Mouse (Mus musculus) myocyte (in vitro differentiated cells): ENCODE measurements around the gene Ankrd52. TPM values are rescaled to one million over a fixed set of nuclear protein-coding genes. Genes with fewer than 3 reads are reported as not detected.
"Not testable (repeated sequence)": the region's sequence is repeated elsewhere in the genome, so short reads cannot be mapped to it uniquely, and the experiment has no call there.

Experiments used
- H3K27me3 ChIP-seq: one replicate; pipeline ENCODE4 v1.6.1; 2011; ENCODE audit not compliant: control insufficient read depth, insufficient read depth, insufficient read length
- H3K36me3 ChIP-seq: one replicate; pipeline ENCODE4 v1.6.1; 2011; ENCODE audit not compliant: control insufficient read depth, insufficient read depth
- H3K4me2 ChIP-seq: one replicate; pipeline ENCODE4 v1.6.1; 2011; ENCODE audit warnings: low read depth, control low read depth
- H3K4me3 ChIP-seq: one replicate; pipeline ENCODE4 v1.5.1; 2011; ENCODE audit warnings: mild to moderate bottlenecking, control low read depth, moderate library complexity
- H3K79me2 ChIP-seq: one replicate; pipeline ENCODE4 v1.6.1; 2011; ENCODE audit not compliant: control insufficient read depth, insufficient read depth
- H3ac ChIP-seq: one replicate; pipeline ENCODE4 v1.6.1; 2011; ENCODE audit not compliant: control insufficient read depth, insufficient read length
- CEBPB ChIP-seq: IDR thresholded peaks from 2 replicates; pipeline ENCODE4 v1.6.1; 2011; ENCODE audit warnings: mild to moderate bottlenecking, moderate library complexity; ENCODE audit not compliant: poor library complexity, insufficient read depth, severe bottlenecking
- E2F4 ChIP-seq: IDR thresholded peaks from one replicate; pipeline ENCODE4 v1.6.1; 2011; ENCODE audit warnings: mild to moderate bottlenecking, control low read depth, moderate library complexity; ENCODE audit not compliant: insufficient read depth
- MAX ChIP-seq: IDR thresholded peaks from one replicate; pipeline ENCODE4 v1.6.1; 2011; ENCODE audit warnings: low read depth, mild to moderate bottlenecking, control low read depth
- MYOD1 ChIP-seq, 3 experiments: IDR thresholded peaks; one replicate each; pipeline ENCODE4 v1.6.1; 2011; ENCODE audit warnings: control low read depth in 2 of 3, low read depth in 2 of 3, mild to moderate bottlenecking in 2 of 3, moderate library complexity in 1 of 3; ENCODE audit not compliant: insufficient read length in 2 of 3, control insufficient read depth in 1 of 3
- MYOG ChIP-seq, 3 experiments: IDR thresholded peaks; one replicate each; pipeline ENCODE4 v1.6.1; 2011; ENCODE audit warnings: control low read depth in 2 of 3, low read depth in 2 of 3, mild to moderate bottlenecking in 2 of 3; ENCODE audit not compliant: insufficient read length in 2 of 3, control insufficient read depth in 1 of 3, insufficient read depth in 1 of 3
- POLR2A ChIP-seq: IDR thresholded peaks from one replicate; pipeline ENCODE4 v1.6.1; 2011; ENCODE audit warnings: low read depth, mild to moderate bottlenecking, control low read depth, moderate library complexity; ENCODE audit not compliant: insufficient read length
- POLR2AphosphoS2 ChIP-seq: IDR thresholded peaks from one replicate; pipeline ENCODE4 v1.6.1; 2011; ENCODE audit warnings: low read depth, control low read depth; ENCODE audit not compliant: insufficient read length
- REST ChIP-seq: IDR thresholded peaks from one replicate; pipeline ENCODE4 v1.6.1; 2011; ENCODE audit warnings: mild to moderate bottlenecking, control low read depth, moderate library complexity; ENCODE audit not compliant: insufficient read depth, insufficient read length
- SRF ChIP-seq: IDR thresholded peaks from one replicate; pipeline ENCODE4 v1.6.1; 2011; ENCODE audit warnings: low read depth; ENCODE audit not compliant: control insufficient read depth, insufficient read length
- TCF12 ChIP-seq: IDR thresholded peaks from one replicate; pipeline ENCODE4 v1.6.1; 2011; ENCODE audit warnings: mild to moderate bottlenecking, control low read depth; ENCODE audit not compliant: poor library complexity, insufficient read depth, severe bottlenecking
- TCF3 ChIP-seq: IDR thresholded peaks from one replicate; pipeline ENCODE4 v1.6.1; 2011; ENCODE audit warnings: low read depth, control low read depth; ENCODE audit not compliant: insufficient read length
- USF1 ChIP-seq: IDR thresholded peaks from one replicate; pipeline ENCODE4 v1.6.1; 2011; ENCODE audit warnings: low read depth, mild to moderate bottlenecking, control low read depth, moderate library complexity
- polyA plus RNA-seq: library from polyadenylated mRNA; unstranded; fragments of >200 nt; fragmentation: generic; extraction: Trizol; gene quantifications from one replicate; pipeline ENCODE4 v1.2.1, GENCODE M21; 2012; ENCODE audit warnings: missing spikeins

Ankrd52 gene
- polyA plus RNA-seq: 30.8 TPM

- H3K27me3 ChIP-seq: no peaks in the 10 kb centered on the region
- peak within 1 kb of the TSS; percentile 97 for H3K4me2 ChIP-seq
- H3K36me3 ChIP-seq: peaks cover 18% of the 10 kb centered on the region
- peak within 1 kb of the TSS; percentile 56 for H3K4me3 ChIP-seq
- TF ChIP-seq MAX (no peak), E2F4 (peak; percentile 18), USF1 (no peak), SRF (no peak), MYOG (IDR thresholded peaks at IDR 0.05; ENCODE audit: control insufficient read depth in 1 of 3, insufficient read depth in 1 of 3, insufficient read length in 2 of 3, low read depth in 2 of 3) (peak in 1 of 3 experiments; percentile 32), POLR2A (peak; percentile 74), MYOD1 (IDR thresholded peaks at IDR 0.05; ENCODE audit: control insufficient read depth in 1 of 3, insufficient read length in 2 of 3, low read depth in 2 of 3) (no peak), POLR2AphosphoS2 (peak; percentile 87), CEBPB (no peak), TCF12 (no peak), REST (no peak), TCF3 (no peak)
- peaks cover 27% of the 10 kb centered on the region for H3K79me2 ChIP-seq
- H3ac ChIP-seq: peak within 1 kb of the TSS; percentile 35
Observed at GRCm38 (mm10) chr10:128376455-128377211, at the start of gene Ankrd52. Gene Ankrd52, plus strand, starts transcription at chr10:128377115.

GRCm38 (mm10) chr10:128327610-128328009, 49.3 kb upstream of the Ankrd52 start:
- Histone ChIP-seq H3K27me3 (no peaks in the 10 kb centered on the region), H3K4me3 (no peak overlapping the region), H3K4me2 (no peak overlapping the region), H3K36me3 (peaks cover 13% of the 10 kb centered on the region), H3ac (no peak overlapping the region), H3K79me2 (peaks cover 15% of the 10 kb centered on the region)
- TF ChIP-seq MYOG (IDR thresholded peaks at IDR 0.05; ENCODE audit: control insufficient read depth in 1 of 3, insufficient read depth in 1 of 3, insufficient read length in 2 of 3, low read depth in 2 of 3) (no peak), CEBPB (no peak), REST (no peak), SRF (no peak), TCF3 (no peak), POLR2A (no peak), MYOD1 (IDR thresholded peaks at IDR 0.05; ENCODE audit: control insufficient read depth in 1 of 3, insufficient read length in 2 of 3, low read depth in 2 of 3) (no peak), POLR2AphosphoS2 (no peak), USF1 (no peak), MAX (no peak), TCF12 (no peak), E2F4 (no peak)

- not testable (repeated sequence) for H3K36me3 ChIP-seq, H3K27me3 ChIP-seq
Observed at GRCm38 (mm10) chr10:128332358-128333249, 44.3 kb upstream of the Ankrd52 start.

GRCm38 (mm10) chr10:128335582-128335981, 41.3 kb upstream of the Ankrd52 start:
- Histone ChIP-seq H3K79me2 (peaks cover 28% of the 10 kb centered on the region), H3ac (no peak overlapping the region), H3K4me2 (peak overlapping the region; percentile 25), H3K36me3 (no peaks in the 10 kb centered on the region), H3K4me3 (no peak overlapping the region), H3K27me3 (no peaks in the 10 kb centered on the region)
- no peak for TF ChIP-seq E2F4
- no peak for TF ChIP-seq TCF3
- no peak for TF ChIP-seq TCF12
- TF ChIP-seq SRF: no peak
- TF ChIP-seq POLR2AphosphoS2: no peak
- TF ChIP-seq MAX: no peak
- TF ChIP-seq MYOG (IDR thresholded peaks at IDR 0.05; ENCODE audit: control insufficient read depth in 1 of 3, insufficient read depth in 1 of 3, insufficient read length in 2 of 3, low read depth in 2 of 3): no peak
- no peak for TF ChIP-seq POLR2A
- TF ChIP-seq REST: no peak
- no peak for TF ChIP-seq CEBPB
- TF ChIP-seq MYOD1 (IDR thresholded peaks at IDR 0.05; ENCODE audit: control insufficient read depth in 1 of 3, insufficient read length in 2 of 3, low read depth in 2 of 3): no peak
- no peak for TF ChIP-seq USF1

More at GRCm38 (mm10) chr10:128332358-128333249, 44.3 kb upstream of the Ankrd52 start:
- H3ac ChIP-seq, H3K4me3 ChIP-seq, H3K79me2 ChIP-seq, H3K4me2 ChIP-seq: not testable (repeated sequence)
